Mouse (Mus musculus) kidney, adult 18-20 months (tissue): Measurements from ENCODE around the gene Npb.

Experiments used
- DNase-seq: peaks from one replicate; pipeline ENCODE4 v3.0.0; 2021

Gene Npb

GRCm38 (mm10) chr11:120633520-120634343, 25.5 kb downstream of the Npb start, which contains the start of gene Mafg:
TSS of gene Mafg (minus strand) at chr11:120633600.
- DNase-seq = peak; percentile 93

- DNase-seq = no peak
Observed at GRCm38 (mm10) chr11:120634810-120635209, 26.5 kb downstream of the Npb start.

GRCm38 (mm10) chr11:120641255-120641654, 33.0 kb downstream of the Npb start:
- no peak for DNase-seq

GRCm38 (mm10) chr11:120641869-120642268, 33.6 kb downstream of the Npb start:
- DNase-seq = no peak

GRCm38 (mm10) chr11:120642939-120643600, 34.8 kb downstream of the Npb start:
- no peak for DNase-seq

GRCm38 (mm10) chr11:120643601-120643987, 35.3 kb downstream of the Npb start, which contains the start of gene Pycr1:
TSS of gene Pycr1 (minus strand) at chr11:120643769.
- peak; percentile 93 for DNase-seq

- DNase-seq = no peak
Observed at GRCm38 (mm10) chr11:120647047-120647830, 39.0 kb downstream of the Npb start.

GRCm38 (mm10) chr11:120648001-120648476, 39.8 kb downstream of the Npb start, which contains the start of gene Myadml2:
TSS of gene Myadml2 (minus strand) at chr11:120648158.
- DNase-seq = no peak

- no peak for DNase-seq
Observed at GRCm38 (mm10) chr11:120651872-120652271, 43.6 kb downstream of the Npb start.

- no peak for DNase-seq
Observed at GRCm38 (mm10) chr11:120654741-120655140, 46.5 kb downstream of the Npb start.

- peak; percentile 51 for DNase-seq
Observed at GRCm38 (mm10) chr11:120657301-120657700, 49.0 kb downstream of the Npb start.
